Mouse (Mus musculus): ENCODE measurements at regions not wholly inside any gene's neighbourhood (a gene's known extent, or its start where the extent isn't known, plus 50 kb on each side); places are given as distances from the start of the nearest gene placed in this dataset.

DNA sequence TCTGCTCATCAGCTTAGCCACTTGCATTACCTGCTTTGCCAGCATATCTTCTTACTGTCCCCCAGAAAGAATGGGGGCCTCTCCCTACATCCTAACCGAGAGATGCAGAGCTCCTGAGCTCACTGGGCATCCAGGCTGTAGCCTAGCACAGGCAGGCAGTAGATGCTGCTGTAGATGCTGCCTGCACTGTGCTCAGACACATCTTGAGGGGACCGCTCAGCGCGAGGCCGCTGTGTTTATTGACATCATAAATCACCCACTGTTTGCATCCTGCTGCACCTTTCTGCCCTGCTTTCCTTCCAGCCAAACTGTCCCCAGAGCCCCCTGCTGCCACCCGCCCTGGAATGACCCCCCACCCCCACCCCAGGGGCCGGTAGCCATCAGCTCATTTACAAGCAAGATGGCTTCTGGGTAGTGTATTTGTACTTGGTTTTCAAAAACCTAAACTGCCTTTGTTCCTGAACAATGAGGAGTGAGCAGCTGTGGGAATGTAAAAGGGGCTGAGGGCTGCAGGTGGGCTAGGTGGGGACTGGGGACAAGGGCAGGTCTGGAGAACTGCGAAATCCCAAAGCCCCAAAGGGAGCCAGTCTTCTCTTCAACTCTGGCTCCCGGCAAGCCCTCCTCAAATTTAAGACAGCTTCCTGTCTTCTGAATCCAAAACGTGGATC, 233.2 kb downstream of the Bcor start:
- DNase-seq, result no peak

- no peak for DNase-seq
Measured at GRCm38 (mm10) chrX:11929448-11929847, 230.7 kb downstream of the Bcor start.

DNA sequence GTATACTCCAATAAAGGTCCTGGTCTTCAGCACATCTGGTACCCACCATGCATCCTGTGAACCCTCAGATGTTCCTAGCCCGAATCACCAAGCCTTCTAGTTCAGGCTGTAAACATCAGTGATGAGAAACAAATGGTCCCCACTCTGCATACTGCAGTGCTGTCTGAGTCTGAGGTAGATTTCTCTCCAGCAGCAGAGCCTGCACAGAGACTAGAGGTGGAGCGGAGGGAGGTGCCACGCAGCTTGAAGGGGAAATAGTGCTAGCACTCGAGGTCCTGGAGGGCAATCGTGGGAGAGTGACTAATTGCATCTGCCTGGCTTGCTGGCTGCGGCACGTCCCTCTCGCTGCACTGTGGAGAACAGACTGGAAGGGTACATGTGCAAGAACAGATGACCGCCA, 228.7 kb downstream of the Bcor start:
- no peak for DNase-seq

- peak; percentile 8 for DNase-seq
Measured at GRCm38 (mm10) chrX:11935337-11935736, 224.8 kb downstream of the Bcor start.

DNA sequence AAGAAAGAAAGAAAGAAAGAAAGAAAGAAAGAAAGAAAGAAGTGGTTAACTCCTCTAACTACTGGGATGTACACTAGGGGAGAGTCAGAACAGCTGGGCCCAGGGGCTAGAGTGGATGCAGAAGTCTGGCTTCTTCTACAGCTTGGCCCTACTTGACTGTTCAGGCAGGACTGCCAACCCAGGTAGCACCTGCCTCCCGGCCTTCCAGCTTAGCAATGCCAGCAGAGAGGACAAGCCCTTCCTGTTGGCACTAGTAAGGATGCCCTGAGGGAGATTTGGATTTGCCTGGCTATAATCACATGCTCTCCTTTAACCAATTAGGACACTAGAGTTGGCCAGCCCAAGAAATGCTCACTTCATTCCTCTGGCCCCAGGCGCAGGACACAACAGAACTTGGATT, 219.9 kb downstream of the Bcor start:
- DNase-seq, result no peak

- no peak for DNase-seq
Measured at GRCm38 (mm10) chrX:11943367-11943766, 216.8 kb downstream of the Bcor start.

GRCm38 (mm10) chrX:11944574-11944973, 215.6 kb downstream of the Bcor start:
- no peak for DNase-seq

DNA sequence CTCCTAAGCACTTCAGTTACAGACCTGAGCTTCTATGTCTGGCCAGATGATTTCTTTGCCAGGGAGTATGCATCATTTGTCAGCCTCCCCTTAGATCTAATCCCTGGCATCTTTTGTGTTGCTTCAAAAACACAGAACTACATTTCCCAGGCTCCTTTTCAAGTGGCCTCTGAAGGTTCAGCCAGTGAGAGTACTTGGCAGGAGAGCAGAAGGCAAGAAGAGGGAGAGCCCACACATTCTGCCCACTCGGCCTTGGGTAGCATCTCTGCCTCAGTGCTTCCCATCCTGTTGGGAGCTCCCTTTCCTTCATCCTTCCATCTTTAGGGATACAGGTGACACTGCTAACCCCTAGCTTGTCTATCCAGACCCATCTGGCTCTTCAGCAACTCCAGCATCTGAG, 214.9 kb downstream of the Bcor start:
- DNase-seq, result no peak

DNA sequence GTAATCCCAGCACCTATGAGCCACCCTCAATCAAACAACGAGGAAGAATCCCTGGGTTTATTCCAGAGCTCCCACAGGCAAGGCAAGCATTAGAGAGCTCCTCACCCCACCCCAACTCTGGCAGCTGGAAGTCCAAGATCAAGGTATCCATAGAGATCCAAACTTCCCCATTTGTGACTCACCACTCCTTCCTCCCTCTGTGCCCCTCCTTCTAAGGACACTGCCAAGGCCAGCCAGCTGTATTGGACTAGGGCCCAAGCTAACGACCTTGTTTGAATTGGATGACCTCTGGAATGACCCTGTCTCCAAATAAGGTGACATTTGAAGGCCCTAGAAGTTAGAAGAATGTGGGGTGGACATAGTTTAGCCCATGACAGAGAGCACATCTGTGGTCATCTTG, 208.0 kb downstream of the Bcor start:
- no peak for DNase-seq

DNA sequence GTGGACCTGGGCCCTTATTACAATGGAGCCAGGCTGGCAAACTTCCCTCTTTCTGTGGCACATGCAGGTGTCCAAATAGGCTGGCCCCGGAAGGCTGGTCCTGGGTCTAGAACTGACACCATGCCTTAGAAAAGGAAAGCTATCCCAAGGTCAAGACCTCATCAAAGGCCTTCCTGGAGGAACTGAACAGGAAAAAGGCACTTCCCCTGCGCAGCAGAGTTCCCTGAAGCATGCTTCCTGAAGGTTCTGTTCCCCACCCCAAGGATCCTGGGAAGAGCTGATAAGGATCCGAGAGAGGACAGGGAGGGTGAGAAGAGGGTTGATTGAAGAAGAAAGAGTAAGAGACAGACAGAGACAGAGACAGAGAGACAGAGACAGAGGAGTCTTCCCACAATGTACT, 204.0 kb downstream of the Bcor start:
- no peak for DNase-seq

DNA sequence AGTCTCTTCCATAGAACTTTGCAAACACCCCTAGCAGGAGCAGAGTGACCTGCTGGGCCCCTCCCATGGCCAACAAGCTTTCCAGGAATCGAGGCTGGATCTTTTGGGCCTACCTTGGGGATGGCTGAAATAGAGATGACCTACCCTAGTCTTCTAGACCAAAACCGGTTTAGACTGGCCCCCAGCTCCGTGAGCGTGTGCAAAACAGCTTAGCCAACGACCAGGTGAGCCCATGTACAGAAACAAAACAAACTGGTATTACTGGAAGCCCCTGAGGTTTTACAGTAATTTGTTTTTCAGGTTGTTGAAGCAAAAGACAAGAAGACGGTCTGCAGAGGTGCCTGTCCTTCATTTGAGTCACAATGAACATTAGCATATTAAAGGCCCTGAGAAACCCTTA, 203.1 kb downstream of the Bcor start:
- DNase-seq, result no peak

- DNase-seq, result no peak
Measured at GRCm38 (mm10) chrX:11959871-11960552, 200.1 kb downstream of the Bcor start.

- no peak for DNase-seq
Measured at GRCm38 (mm10) chrX:11961350-11961749, 198.8 kb downstream of the Bcor start.

DNA sequence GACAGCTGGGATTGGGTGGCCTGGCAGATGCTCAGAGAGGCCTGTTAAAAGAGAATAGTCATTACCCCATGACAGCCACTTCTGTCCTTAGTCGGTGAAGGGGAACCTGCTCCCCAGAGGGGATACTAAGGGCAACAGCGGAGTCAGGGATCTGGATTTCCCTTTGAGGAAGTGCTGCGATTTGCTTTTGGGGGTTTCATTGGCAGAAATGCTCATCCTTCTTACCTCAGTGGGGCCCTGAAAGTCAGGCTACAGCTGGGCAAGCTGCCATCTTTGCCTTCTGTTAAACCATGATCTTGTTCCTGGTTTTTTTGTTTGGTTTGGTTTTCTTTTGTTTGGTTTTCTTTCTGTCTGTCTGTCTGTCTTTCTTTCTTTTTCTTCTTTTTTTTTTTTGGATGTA, 195.7 kb downstream of the Bcor start:
- no peak for DNase-seq

DNA sequence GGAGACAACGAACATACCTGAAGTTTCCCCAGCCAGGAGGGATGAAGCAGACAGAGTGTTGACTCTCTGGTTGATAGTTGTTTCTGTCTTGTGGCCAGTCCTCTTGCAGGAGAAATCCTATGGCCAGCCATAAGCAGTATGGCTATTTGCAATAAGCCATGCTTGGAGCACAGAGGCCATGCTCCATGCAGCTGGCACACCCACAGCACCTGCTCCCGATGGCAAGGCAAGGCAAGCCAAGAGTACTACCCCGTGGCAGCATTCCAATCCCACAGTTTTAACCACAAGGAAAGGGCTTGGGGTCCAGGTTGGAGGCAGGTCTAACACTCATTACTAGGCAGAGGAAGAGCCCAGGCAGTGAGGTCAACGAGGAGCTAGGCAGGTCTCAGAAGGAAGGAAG, 181.5 kb downstream of the Bcor start:
- no peak for DNase-seq

GRCm38 (mm10) chrX:11983276-11983675, 176.9 kb downstream of the Bcor start:
- DNase-seq, result no peak
